ENCODE assay signal across 9 mouse cellular contexts in genomic region chr15:101298550-101298949, GRCm38 (mm10). TPM values are rescaled to one million over a fixed set of nuclear protein-coding genes. Genes with fewer than 3 reads are reported as not detected.
DNase-seq lines count a peak whose midpoint lies in the region; ATAC-seq lines count a peak whose summit lies in the region.
"Had no signal": no experiment of that assay in that cellular context is flagged by ENCODE, and none has a peak within 500 bp of the region (broad histone marks: within the 10 kb centered on the region; RNA-seq: fewer than 3 reads in every experiment).

No protein-coding gene starts in this region.

- WGBS in embryonic facial prominence, embryonic 11.5 days, result 12% methylated on average over 7 of the region's 7 CpGs
- WGBS in hindbrain, embryonic 14.5 days, result 17% methylated on average over 7 of the region's 7 CpGs
- WGBS in midbrain, embryonic 13.5 days, result 14% methylated on average over 7 of the region's 7 CpGs

- no peaks in the 10 kb centered on the region for H3K9me3 ChIP-seq in embryonic facial prominence, embryonic 11.5 days (replicated peaks; ENCODE audit: control insufficient read depth, low read length)
- no peaks in the 10 kb centered on the region for H3K9me3 ChIP-seq in hindbrain, embryonic 14.5 days (ENCODE audit: control insufficient read depth, low read length)
- H3K9me3 ChIP-seq in midbrain, embryonic 13.5 days, result no peaks in the 10 kb centered on the region
- H3K9me3 ChIP-seq: stomach, embryonic 15.5 days had no signal

- no peaks in the 10 kb centered on the region for H3K36me3 ChIP-seq in embryonic facial prominence, embryonic 11.5 days (replicated peaks; ENCODE audit: control insufficient read depth, insufficient read depth, low read depth, low read length)
- no peaks in the 10 kb centered on the region for H3K36me3 ChIP-seq in hindbrain, embryonic 14.5 days (replicated peaks; ENCODE audit: control insufficient read depth, insufficient read depth)
- H3K36me3 ChIP-seq in midbrain, embryonic 13.5 days, result no peaks in the 10 kb centered on the region
- H3K36me3 ChIP-seq: stomach, embryonic 15.5 days had no signal

- peak; percentile 20 for DNase-seq in left cerebral cortex, postnatal 4 days
- DNase-seq in left cerebral cortex, postnatal 10 days (ENCODE audit: extremely low spot score in 1 of 2, low spot score in 2 of 2), result no peak
- DNase-seq in embryonic facial prominence, embryonic 11.5 days (ENCODE audit: low spot score), result peak; percentile 73
- DNase-seq in hindbrain, embryonic 14.5 days (ENCODE audit: low spot score), result no peak
- DNase-seq in yolk sac, embryonic 10.5 days (ENCODE audit: low spot score), result no peak
- no peak for DNase-seq in right cerebral cortex, postnatal 10 days (ENCODE audit: low spot score in 2 of 2)
- no peak for DNase-seq in cerebellum, postnatal 25 days

- no peak overlapping the region for H3K27ac ChIP-seq in embryonic facial prominence, embryonic 11.5 days (replicated peaks; ENCODE audit: low read depth, low read length)
- H3K27ac ChIP-seq in hindbrain, embryonic 14.5 days, result no peak overlapping the region
- no peak overlapping the region for H3K27ac ChIP-seq in midbrain, embryonic 13.5 days
- H3K27ac ChIP-seq: stomach, embryonic 15.5 days had no signal

- H3K9ac ChIP-seq in embryonic facial prominence, embryonic 11.5 days (replicated peaks; ENCODE audit: low read length), result peak overlapping the region; percentile 39; the same call in 1 of the 2 replicates
- no peak overlapping the region for H3K9ac ChIP-seq in hindbrain, embryonic 14.5 days
- H3K9ac ChIP-seq in midbrain, embryonic 13.5 days (replicated peaks), result peak overlapping the region; percentile 28; the same call in 1 of the 2 replicates
- H3K9ac ChIP-seq: stomach, embryonic 15.5 days had no signal

- intact Hi-C loops in left cerebral cortex, postnatal 4 days (cut with DNase I), result no loop called here
- intact Hi-C loops in left cerebral cortex, postnatal 10 days (cut with DNase I), result no loop called here

- peak overlapping the region; percentile 3; the same call in 1 of the 2 replicates for H3K4me2 ChIP-seq in embryonic facial prominence, embryonic 11.5 days (ENCODE audit: low read depth, low read length)
- H3K4me2 ChIP-seq in hindbrain, embryonic 14.5 days (replicated peaks), result peak overlapping the region; percentile 22
- peak overlapping the region; percentile 20; the same call in 1 of the 2 replicates for H3K4me2 ChIP-seq in midbrain, embryonic 13.5 days (replicated peaks)
- H3K4me2 ChIP-seq: stomach, embryonic 15.5 days had no signal

- H3K4me1 ChIP-seq in embryonic facial prominence, embryonic 11.5 days (ENCODE audit: control insufficient read depth, insufficient read depth, low read length), result no peaks in the 10 kb centered on the region
- H3K4me1 ChIP-seq in hindbrain, embryonic 14.5 days (replicated peaks; ENCODE audit: control insufficient read depth, insufficient read depth, low read length), result no peaks in the 10 kb centered on the region
- H3K4me1 ChIP-seq in midbrain, embryonic 13.5 days (replicated peaks), result peaks cover 6% of the 10 kb centered on the region; the same call in 1 of the 2 replicates

- no peaks in the 10 kb centered on the region for H3K27me3 ChIP-seq in embryonic facial prominence, embryonic 11.5 days (ENCODE audit: control insufficient read depth, insufficient read depth, low read length)
- H3K27me3 ChIP-seq in hindbrain, embryonic 14.5 days (ENCODE audit: control insufficient read depth, insufficient read depth, low read length), result no peaks in the 10 kb centered on the region
- H3K27me3 ChIP-seq in midbrain, embryonic 13.5 days, result no peaks in the 10 kb centered on the region
- H3K27me3 ChIP-seq: stomach, embryonic 15.5 days had no signal

- ATAC-seq in embryonic facial prominence, embryonic 11.5 days (replicated peaks; ENCODE audit: insufficient number of reproducible peaks, low FRiP score, low TSS enrichment, low read depth), result no peak
- ATAC-seq in hindbrain, embryonic 14.5 days (ENCODE audit: low FRiP score), result no peak
- peak; percentile 50; the same call in 1 of the 2 replicates for ATAC-seq in midbrain, embryonic 13.5 days

- H3K4me3 ChIP-seq in embryonic facial prominence, embryonic 11.5 days (ENCODE audit: low read depth, low read length), result no peak overlapping the region
- no peak overlapping the region for H3K4me3 ChIP-seq in hindbrain, embryonic 14.5 days (replicated peaks; ENCODE audit: low read length)
- H3K4me3 ChIP-seq in midbrain, embryonic 13.5 days (replicated peaks), result no peak overlapping the region
- H3K4me3 ChIP-seq: stomach, embryonic 15.5 days had no signal

RNA-seq across cellular contexts. Expression of gene 6030408B16Rik, which starts 5.5 kb away (rescaled TPM):
- under 1 TPM in 1 of 2 experiments, not detected in 1; 0.56 TPM for total RNA-seq in left cerebral cortex, postnatal 4 days (2021)
- under 1 TPM in 1 of 2 experiments, not detected in 1; 0.30 TPM for total RNA-seq in left cerebral cortex, postnatal 10 days (2021)
- 1.6 and 1.7 TPM in 2 replicates for polyA plus RNA-seq in embryonic facial prominence, embryonic 11.5 days (2014; fragmentation: Nextera tagmentation; extraction: Ambion mirVana)
- 0.23 and 0.37 TPM in 2 replicates for polyA plus RNA-seq in hindbrain, embryonic 14.5 days (2014; fragmentation: Nextera tagmentation; extraction: Ambion mirVana)
- 0.26 and 0.46 TPM in 2 replicates for polyA plus RNA-seq in midbrain, embryonic 13.5 days (2015; fragmentation: Nextera tagmentation; extraction: Ambion mirVana)

RNA-seq across cellular contexts. Expression of gene Atg101, which starts 14.5 kb away (rescaled TPM):
- total RNA-seq in left cerebral cortex, postnatal 4 days (2021), result 10 to 100 TPM; 36.5 to 37.1 TPM
- total RNA-seq in left cerebral cortex, postnatal 10 days (2021), result 10 to 100 TPM; 38.8 to 41.9 TPM
- 63.8 and 65.8 TPM in 2 replicates for polyA plus RNA-seq in embryonic facial prominence, embryonic 11.5 days (2014; fragmentation: Nextera tagmentation; extraction: Ambion mirVana)
- 65.4 and 66.3 TPM in 2 replicates for polyA plus RNA-seq in hindbrain, embryonic 14.5 days (2014; fragmentation: Nextera tagmentation; extraction: Ambion mirVana)
- polyA plus RNA-seq in midbrain, embryonic 13.5 days (2015; fragmentation: Nextera tagmentation; extraction: Ambion mirVana), result 79.1 and 82.8 TPM in 2 replicates

RNA-seq across cellular contexts. Expression of gene Nr4a1, which starts 44.5 kb away (rescaled TPM):
- 10 to 100 TPM; 20.1 to 22.6 TPM for total RNA-seq in left cerebral cortex, postnatal 4 days (2021)
- 10 to 100 TPM; 36.8 to 40.3 TPM for total RNA-seq in left cerebral cortex, postnatal 10 days (2021)
- polyA plus RNA-seq in embryonic facial prominence, embryonic 11.5 days (2014; fragmentation: Nextera tagmentation; extraction: Ambion mirVana), result 2.2 and 3.0 TPM in 2 replicates
- 5.0 and 5.1 TPM in 2 replicates for polyA plus RNA-seq in hindbrain, embryonic 14.5 days (2014; fragmentation: Nextera tagmentation; extraction: Ambion mirVana)
- 2.8 and 3.1 TPM in 2 replicates for polyA plus RNA-seq in midbrain, embryonic 13.5 days (2015; fragmentation: Nextera tagmentation; extraction: Ambion mirVana)

Comparison
In these comparisons a context has a peak if more than half of its experiments do, and no peak if none do; other contexts are left out.
1. DNase-seq: peak in left cerebral cortex, postnatal 4 days (single experiment) and embryonic facial prominence, embryonic 11.5 days (single experiment); none in left cerebral cortex, postnatal 10 days (0 of 2), hindbrain, embryonic 14.5 days (single experiment), yolk sac, embryonic 10.5 days (single experiment), right cerebral cortex, postnatal 10 days (0 of 2) and cerebellum, postnatal 25 days (0 of 2).
2. Peak in every context shown above with its lines, with median percentiles within 50 percentile points of each other: H3K4me2 ChIP-seq.